Mouse (Mus musculus): ENCODE data around the gene Slc12a7.

GRCm38 (mm10) chr13:73772655-73773054 is 39.8 kb downstream of the Slc12a7 start:
- TF ChIP-seq CTCF (IDR thresholded peaks at IDR 0.05; ENCODE audit: low read depth, low read length) (no peak), POLR2A (IDR thresholded peaks at IDR 0.05; ENCODE audit: insufficient read depth, low read length) (no peak), EP300 (IDR thresholded peaks at IDR 0.05; ENCODE audit: insufficient read depth, low read depth, low read length) (no peak)

Data from ES-Bruce4 (cell line).